Mouse (Mus musculus): ENCODE measurements around the gene Smim20.

Gene Smim20

DNA sequence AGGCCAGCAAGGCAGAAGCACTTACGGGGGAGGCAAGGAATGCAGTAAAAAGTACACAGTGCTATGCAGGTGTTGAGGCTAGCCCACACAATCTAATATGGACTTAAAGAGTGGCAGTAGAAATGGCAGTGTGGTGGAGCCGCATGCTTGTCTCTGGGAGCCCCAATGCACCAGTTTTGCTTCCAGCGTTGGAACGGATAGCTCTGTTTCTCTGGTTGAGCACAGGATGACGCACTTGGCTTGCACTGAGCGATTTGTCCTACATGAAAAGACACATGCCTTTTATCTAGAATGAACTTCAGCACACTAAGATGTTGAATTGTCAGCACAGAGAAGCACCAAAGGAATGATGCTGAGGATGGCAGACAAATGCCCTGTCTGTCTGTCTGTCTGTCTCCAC lies 37.1 kb downstream of the Smim20 start:
- Histone ChIP-seq H3K4me3 (replicated peaks; ENCODE audit: low read length) (no peak overlapping the region), H3K9me3 (ENCODE audit: low read length) (no peaks in the 10 kb centered on the region), H3K36me3 (ENCODE audit: insufficient read depth, low read length) (no peaks in the 10 kb centered on the region), H3K4me1 (replicated peaks; ENCODE audit: low read depth, low read length) (no peaks in the 10 kb centered on the region), H3K27me3 (ENCODE audit: insufficient read depth, low read length) (no peaks in the 10 kb centered on the region)
- TF ChIP-seq POU5F1 (IDR thresholded peaks at IDR 0.05; ENCODE audit: borderline replicate concordance, low read length) (no peak), CTCF (conservative IDR thresholded peaks at IDR 0.05; ENCODE audit: low read length) (no peak), NANOG (IDR thresholded peaks at IDR 0.05; ENCODE audit: borderline replicate concordance, low read length) (no peak)

DNA sequence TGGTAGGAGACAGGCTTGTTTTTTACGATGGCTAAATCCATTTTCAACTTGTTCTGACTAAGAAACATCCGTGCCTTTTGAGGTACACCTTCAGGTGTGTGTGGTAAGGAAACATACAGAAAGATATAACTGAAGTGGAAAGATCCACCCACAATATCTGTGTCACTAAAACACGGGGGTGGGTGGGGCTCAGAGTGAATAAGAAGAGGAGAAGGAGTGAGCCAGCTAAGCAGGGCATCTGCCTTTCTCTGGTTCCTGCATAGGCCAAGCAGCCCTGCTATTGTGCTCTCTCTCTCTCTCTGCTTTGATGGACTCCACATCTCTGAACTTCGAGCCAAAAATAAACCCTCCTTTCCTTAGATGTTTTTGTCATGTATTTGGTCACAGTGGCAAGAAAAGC lies 38.1 kb downstream of the Smim20 start:
- TF ChIP-seq CTCF (conservative IDR thresholded peaks at IDR 0.05; ENCODE audit: low read length) (no peak), NANOG (IDR thresholded peaks at IDR 0.05; ENCODE audit: borderline replicate concordance, low read length) (no peak), POU5F1 (IDR thresholded peaks at IDR 0.05; ENCODE audit: borderline replicate concordance, low read length) (no peak)

DNA sequence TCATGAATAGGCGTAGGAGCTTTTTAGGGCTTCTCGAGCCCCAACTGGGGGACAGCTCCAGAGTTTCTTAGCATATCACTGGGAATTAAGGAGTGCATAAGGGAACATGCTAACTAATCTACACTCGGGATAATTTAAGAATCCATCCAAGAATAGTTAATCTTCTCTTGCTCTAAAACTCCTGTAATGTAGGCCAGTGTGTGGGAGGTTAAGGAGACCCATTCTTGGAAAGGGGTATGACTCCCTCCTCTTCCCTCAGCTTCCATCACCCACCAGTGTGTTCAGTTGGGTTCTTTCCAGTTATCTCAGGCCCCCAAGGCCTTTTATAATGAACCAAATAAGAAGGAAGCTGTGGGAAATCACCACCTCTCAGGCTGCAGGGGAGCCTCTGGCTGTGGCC lies 40.0 kb downstream of the Smim20 start:
- Histone ChIP-seq H3K4me3 (replicated peaks; ENCODE audit: low read length) (no peak overlapping the region), H3K27me3 (ENCODE audit: insufficient read depth, low read length) (no peaks in the 10 kb centered on the region), H3K36me3 (ENCODE audit: insufficient read depth, low read length) (no peaks in the 10 kb centered on the region), H3K9me3 (ENCODE audit: low read length) (no peaks in the 10 kb centered on the region), H3K4me1 (replicated peaks; ENCODE audit: low read depth, low read length) (no peaks in the 10 kb centered on the region)
- TF ChIP-seq POU5F1 (IDR thresholded peaks at IDR 0.05; ENCODE audit: borderline replicate concordance, low read length) = no peak
- no peak for TF ChIP-seq NANOG (IDR thresholded peaks at IDR 0.05; ENCODE audit: borderline replicate concordance, low read length)
- no peak for TF ChIP-seq CTCF (conservative IDR thresholded peaks at IDR 0.05; ENCODE audit: low read length)

More for the DNA sequence above, 38.1 kb downstream of the Smim20 start:
- Histone ChIP-seq H3K9me3 (ENCODE audit: low read length) (no peaks in the 10 kb centered on the region), H3K36me3 (ENCODE audit: insufficient read depth, low read length) (no peaks in the 10 kb centered on the region), H3K4me1 (replicated peaks; ENCODE audit: low read depth, low read length) (no peaks in the 10 kb centered on the region), H3K4me3 (replicated peaks; ENCODE audit: low read length) (no peak overlapping the region), H3K27me3 (ENCODE audit: insufficient read depth, low read length) (no peaks in the 10 kb centered on the region)

DNA sequence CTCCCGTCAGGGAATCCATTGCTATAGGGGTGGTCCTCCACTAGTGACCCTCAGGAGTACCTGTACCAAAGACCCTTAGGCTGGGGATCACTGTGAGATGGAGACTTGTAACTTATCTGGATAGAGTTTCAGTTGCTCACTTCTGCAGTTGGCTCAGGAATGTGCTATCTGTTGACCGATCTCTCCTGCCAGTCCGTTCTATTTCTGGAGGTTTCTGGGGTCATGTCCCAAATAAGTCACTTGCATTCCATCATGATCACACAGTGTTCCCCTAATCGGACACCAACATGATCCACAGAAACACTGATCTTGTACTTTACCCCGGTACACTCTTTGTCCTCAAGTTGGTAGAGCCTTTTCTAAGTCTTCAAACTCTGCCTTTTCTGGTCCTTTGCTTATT lies 40.6 kb downstream of the Smim20 start:
- Histone ChIP-seq H3K9me3 (ENCODE audit: low read length) (no peaks in the 10 kb centered on the region), H3K4me1 (replicated peaks; ENCODE audit: low read depth, low read length) (no peaks in the 10 kb centered on the region), H3K4me3 (replicated peaks; ENCODE audit: low read length) (no peak overlapping the region), H3K36me3 (ENCODE audit: insufficient read depth, low read length) (no peaks in the 10 kb centered on the region), H3K27me3 (ENCODE audit: insufficient read depth, low read length) (no peaks in the 10 kb centered on the region)
- TF ChIP-seq POU5F1 (IDR thresholded peaks at IDR 0.05; ENCODE audit: borderline replicate concordance, low read length) = no peak
- TF ChIP-seq NANOG (IDR thresholded peaks at IDR 0.05; ENCODE audit: borderline replicate concordance, low read length) = no peak
- TF ChIP-seq CTCF (conservative IDR thresholded peaks at IDR 0.05; ENCODE audit: low read length) = no peak

DNA sequence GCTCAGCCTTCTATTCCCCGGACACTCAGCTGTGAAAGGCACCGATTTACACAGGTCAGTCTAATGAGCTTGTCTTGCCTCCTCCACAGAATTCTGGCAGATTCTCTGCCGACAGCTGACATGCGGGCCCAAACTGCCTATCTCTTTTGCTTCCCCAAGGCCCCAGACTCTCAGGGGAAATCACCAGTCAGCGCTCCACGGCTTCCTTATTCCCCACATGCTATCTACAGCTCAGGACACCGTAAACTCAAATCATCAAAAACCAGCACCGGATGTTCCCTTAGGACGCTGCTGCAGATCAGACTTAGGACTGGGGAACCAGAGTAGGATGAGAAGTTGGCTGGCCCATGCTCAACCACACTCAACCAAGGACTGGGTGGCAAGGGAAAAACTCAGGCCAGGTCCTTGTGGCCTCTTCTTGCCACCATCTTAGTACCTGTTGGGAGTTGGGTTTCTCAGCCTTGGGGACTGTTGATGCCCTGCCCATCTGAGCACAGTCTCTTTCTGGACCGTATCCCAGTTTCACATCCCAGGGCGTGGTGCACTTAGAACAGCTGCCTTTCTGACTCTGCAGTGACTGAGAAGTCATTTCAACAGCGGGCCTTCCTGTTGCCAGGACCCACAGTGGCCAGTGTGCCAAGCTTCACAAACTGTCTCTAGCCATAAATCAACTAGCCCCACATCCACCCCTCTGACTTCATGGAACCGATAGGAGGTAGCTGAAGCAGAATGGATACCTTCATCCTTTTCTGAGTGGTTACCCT lies 47.7 kb downstream of the Smim20 start:
- TF ChIP-seq POU5F1 (IDR thresholded peaks at IDR 0.05; ENCODE audit: borderline replicate concordance, low read length) (no peak), NANOG (IDR thresholded peaks at IDR 0.05; ENCODE audit: borderline replicate concordance, low read length) (no peak), CTCF (conservative IDR thresholded peaks at IDR 0.05; ENCODE audit: low read length) (no peak)
- Histone ChIP-seq H3K27me3 (ENCODE audit: insufficient read depth, low read length) (no peaks in the 10 kb centered on the region; the same call in 1 of the 2 replicates), H3K9me3 (ENCODE audit: low read length) (no peaks in the 10 kb centered on the region), H3K36me3 (ENCODE audit: insufficient read depth, low read length) (no peaks in the 10 kb centered on the region), H3K4me3 (replicated peaks; ENCODE audit: low read length) (no peak overlapping the region), H3K4me1 (replicated peaks; ENCODE audit: low read depth, low read length) (no peaks in the 10 kb centered on the region)

DNA sequence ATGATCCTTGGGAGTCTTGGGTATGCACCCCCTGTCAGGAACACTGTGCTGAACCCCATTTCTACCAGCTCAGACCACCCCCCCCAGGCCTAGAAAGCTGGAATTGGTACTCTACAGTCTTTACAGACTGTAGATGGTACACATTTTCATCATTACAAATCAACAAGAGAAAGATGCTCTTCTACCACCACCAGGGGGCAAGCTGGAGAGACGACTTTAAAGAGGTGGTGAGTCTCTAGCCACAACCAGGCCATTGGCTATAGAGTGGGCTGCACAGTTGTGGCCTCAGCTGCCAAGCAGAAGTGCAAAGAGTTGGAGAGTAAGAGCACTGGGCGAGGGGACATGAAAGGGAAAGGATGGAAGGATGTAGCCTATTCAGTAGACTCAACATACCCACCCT lies 48.9 kb downstream of the Smim20 start:
- H3K9me3 ChIP-seq (ENCODE audit: low read length) = peaks cover 1% of the 10 kb centered on the region; the same call in 1 of the 2 replicates
- no peaks in the 10 kb centered on the region; the same call in 1 of the 2 replicates for H3K27me3 ChIP-seq (ENCODE audit: insufficient read depth, low read length)
- H3K4me3 ChIP-seq (replicated peaks; ENCODE audit: low read length) = no peak overlapping the region
- H3K36me3 ChIP-seq (ENCODE audit: insufficient read depth, low read length) = no peaks in the 10 kb centered on the region
- TF ChIP-seq CTCF (conservative IDR thresholded peaks at IDR 0.05; ENCODE audit: low read length) (peak; percentile 31), POU5F1 (IDR thresholded peaks at IDR 0.05; ENCODE audit: borderline replicate concordance, low read length) (no peak), NANOG (IDR thresholded peaks at IDR 0.05; ENCODE audit: borderline replicate concordance, low read length) (no peak)
- no peaks in the 10 kb centered on the region for H3K4me1 ChIP-seq (replicated peaks; ENCODE audit: low read depth, low read length)

DNA sequence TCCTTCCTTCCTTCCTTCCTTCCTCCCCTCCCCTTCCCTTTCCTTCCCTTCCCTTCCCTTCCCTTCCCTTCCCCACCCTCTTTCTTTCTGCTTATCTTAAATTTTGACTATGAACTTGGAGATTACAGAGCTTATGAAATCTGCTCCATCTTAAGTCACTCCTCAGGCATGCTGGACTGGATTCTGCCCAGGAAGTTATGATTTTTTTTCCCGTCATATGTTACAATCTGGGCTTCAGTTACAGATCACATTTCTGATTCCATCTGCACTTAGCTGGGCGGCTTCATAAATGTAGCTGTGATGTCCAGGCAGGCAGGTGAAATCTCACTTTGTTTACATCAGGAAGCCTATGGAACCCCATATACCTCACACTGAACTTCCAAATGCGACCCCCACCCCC lies 50.5 kb downstream of the Smim20 start:
- H3K27me3 ChIP-seq (ENCODE audit: insufficient read depth, low read length) = no peaks in the 10 kb centered on the region; the same call in 1 of the 2 replicates
- no peak overlapping the region for H3K4me3 ChIP-seq (replicated peaks; ENCODE audit: low read length)
- no peaks in the 10 kb centered on the region for H3K36me3 ChIP-seq (ENCODE audit: insufficient read depth, low read length)
- H3K9me3 ChIP-seq (ENCODE audit: low read length) = peaks cover 3% of the 10 kb centered on the region; the same call in 1 of the 2 replicates
- TF ChIP-seq NANOG (IDR thresholded peaks at IDR 0.05; ENCODE audit: borderline replicate concordance, low read length) (no peak), CTCF (conservative IDR thresholded peaks at IDR 0.05; ENCODE audit: low read length) (no peak), POU5F1 (IDR thresholded peaks at IDR 0.05; ENCODE audit: borderline replicate concordance, low read length) (no peak)
- H3K4me1 ChIP-seq (replicated peaks; ENCODE audit: low read depth, low read length) = peaks cover 1% of the 10 kb centered on the region

DNA sequence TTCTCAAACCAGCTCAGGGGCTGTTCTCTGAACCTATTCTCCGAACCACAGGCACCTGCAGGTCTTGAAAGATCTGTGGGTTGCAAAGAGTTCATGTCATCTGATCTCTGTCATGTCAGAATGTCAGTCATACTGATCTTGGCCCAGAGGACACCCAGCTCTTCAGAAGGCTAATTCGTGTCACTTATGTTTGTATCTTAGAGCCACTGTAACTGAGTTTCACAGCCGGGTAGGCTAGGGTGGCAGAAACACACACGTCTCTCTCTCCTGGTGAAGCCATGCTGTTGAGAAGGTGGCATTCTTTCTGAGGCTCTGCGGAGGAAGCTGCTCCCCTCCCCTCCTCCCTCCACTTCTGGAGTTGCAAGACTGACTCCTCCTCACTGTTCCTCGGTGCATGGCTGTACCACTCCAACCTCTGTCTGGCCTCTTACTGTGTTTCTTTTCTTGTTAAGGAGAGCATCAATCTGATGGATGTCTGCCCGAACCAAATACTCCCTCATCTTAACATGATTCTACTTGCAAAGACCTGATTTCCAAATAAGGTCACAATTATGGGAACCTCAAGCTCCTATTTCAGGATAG lies 51.1 kb downstream of the Smim20 start:
- no peak for TF ChIP-seq POU5F1 (IDR thresholded peaks at IDR 0.05; ENCODE audit: borderline replicate concordance, low read length)
- no peak for TF ChIP-seq NANOG (IDR thresholded peaks at IDR 0.05; ENCODE audit: borderline replicate concordance, low read length)
- no peak for TF ChIP-seq CTCF (conservative IDR thresholded peaks at IDR 0.05; ENCODE audit: low read length)
- no peak overlapping the region for H3K4me3 ChIP-seq (replicated peaks; ENCODE audit: low read length)
- no peaks in the 10 kb centered on the region; the same call in 1 of the 2 replicates for H3K27me3 ChIP-seq (ENCODE audit: insufficient read depth, low read length)
- no peaks in the 10 kb centered on the region for H3K36me3 ChIP-seq (ENCODE audit: insufficient read depth, low read length)
- peaks cover 7% of the 10 kb centered on the region for H3K4me1 ChIP-seq (replicated peaks; ENCODE audit: low read depth, low read length)
- peaks cover 3% of the 10 kb centered on the region; the same call in 1 of the 2 replicates for H3K9me3 ChIP-seq (ENCODE audit: low read length)
